11 mouse cellular contexts compared by ENCODE assay signal in genomic region chr3:37975194-37975756, GRCm38 (mm10).
DNase-seq lines count a peak whose midpoint lies in the region; ATAC-seq and TF ChIP-seq lines count a peak whose summit lies in the region.
"Had no signal": no experiment of that assay in that cellular context is flagged by ENCODE, and none has a peak within 500 bp of the region (broad histone marks: within the 10 kb centered on the region; RNA-seq: fewer than 3 reads in every experiment).

No protein-coding gene starts in this region.

- no peak overlapping the region for H3K27ac ChIP-seq in midbrain, embryonic 14.5 days (replicated peaks; ENCODE audit: low read depth, low read length)
- H3K27ac ChIP-seq in midbrain, postnatal 0 days (ENCODE audit: low read depth, low read length): no peak overlapping the region
- no peak overlapping the region for H3K27ac ChIP-seq in intestine, embryonic 14.5 days (ENCODE audit: low read depth)
- H3K27ac ChIP-seq in liver, embryonic 11.5 days (ENCODE audit: low read depth, low read length): no peak overlapping the region
- 0 out of 2 replicates have a peak overlapping the region, but pooled peaks have one; percentile 17 for H3K27ac ChIP-seq in stomach, embryonic 16.5 days (ENCODE audit: low read length)
- H3K27ac ChIP-seq: liver, embryonic 14.5 days had no signal

- 0 out of 2 replicates have a peak, but pooled peaks cover 6% of the 10 kb centered on the region for H3K27me3 ChIP-seq in midbrain, embryonic 14.5 days (ENCODE audit: control insufficient read depth, insufficient read depth, low read length)
- H3K27me3 ChIP-seq in midbrain, postnatal 0 days (ENCODE audit: insufficient read depth, low read length): no peaks in the 10 kb centered on the region
- H3K27me3 ChIP-seq in intestine, embryonic 14.5 days (replicated peaks; ENCODE audit: control insufficient read depth, insufficient read depth, low read length): no peaks in the 10 kb centered on the region
- no peaks in the 10 kb centered on the region for H3K27me3 ChIP-seq in liver, embryonic 11.5 days (replicated peaks; ENCODE audit: control insufficient read depth, insufficient read depth, low read length)
- no peaks in the 10 kb centered on the region for H3K27me3 ChIP-seq in stomach, embryonic 16.5 days (ENCODE audit: control insufficient read depth, insufficient read depth, low read length)

- H3K4me3 ChIP-seq in midbrain, embryonic 14.5 days (replicated peaks; ENCODE audit: low read depth, low read length): no peak overlapping the region
- no peak overlapping the region for H3K4me3 ChIP-seq in midbrain, postnatal 0 days (ENCODE audit: low read depth, low read length)
- no peak overlapping the region for H3K4me3 ChIP-seq in intestine, embryonic 14.5 days (ENCODE audit: low read depth, low read length)
- no peak overlapping the region for H3K4me3 ChIP-seq in liver, embryonic 11.5 days (ENCODE audit: low read depth, low read length)
- H3K4me3 ChIP-seq in stomach, embryonic 16.5 days (replicated peaks; ENCODE audit: low read length): no peak overlapping the region
- H3K4me3 ChIP-seq: erythroblast, embryonic 14.5 days had no signal

- peak; percentile 55 for DNase-seq in midbrain, embryonic 14.5 days
- no peak for DNase-seq in midbrain, postnatal 0 days (ENCODE audit: low spot score)
- DNase-seq in intestine, embryonic 14.5 days (ENCODE audit: low spot score): no peak
- DNase-seq in liver, embryonic 11.5 days (ENCODE audit: low spot score): no peak
- no peak for DNase-seq in adrenal gland, postnatal 10 days
- no peak for DNase-seq in urinary bladder, adult 2 months (ENCODE audit: low spot score)
- no peak for DNase-seq in natural killer cell, adult 2 months (ENCODE audit: low spot score in 2 of 2)

- no peak overlapping the region for H3K4me2 ChIP-seq in midbrain, embryonic 14.5 days (ENCODE audit: low read length)
- H3K4me2 ChIP-seq in midbrain, postnatal 0 days (ENCODE audit: low read depth, low read length, poor library complexity, severe bottlenecking): no peak overlapping the region
- no peak overlapping the region for H3K4me2 ChIP-seq in intestine, embryonic 14.5 days (ENCODE audit: low read length)
- H3K4me2 ChIP-seq in liver, embryonic 11.5 days: peak overlapping the region; percentile 0; the same call in 1 of the 2 replicates
- H3K4me2 ChIP-seq in stomach, embryonic 16.5 days (ENCODE audit: low read depth, low read length): no peak overlapping the region

- H3K9me3 ChIP-seq in midbrain, embryonic 14.5 days (ENCODE audit: control insufficient read depth, low read length): no peaks in the 10 kb centered on the region
- no peaks in the 10 kb centered on the region for H3K9me3 ChIP-seq in midbrain, postnatal 0 days (ENCODE audit: low read length)
- H3K9me3 ChIP-seq in intestine, embryonic 14.5 days (ENCODE audit: control insufficient read depth, low read length): no peaks in the 10 kb centered on the region
- H3K9me3 ChIP-seq in liver, embryonic 11.5 days (ENCODE audit: control insufficient read depth, low read length): no peaks in the 10 kb centered on the region
- H3K9me3 ChIP-seq in stomach, embryonic 16.5 days (replicated peaks; ENCODE audit: control insufficient read depth, low read length): no peaks in the 10 kb centered on the region

- H3K9ac ChIP-seq in midbrain, embryonic 14.5 days (replicated peaks; ENCODE audit: low read length): no peak overlapping the region
- H3K9ac ChIP-seq in midbrain, postnatal 0 days (replicated peaks; ENCODE audit: low read length, poor library complexity, severe bottlenecking): no peak overlapping the region
- no peak overlapping the region for H3K9ac ChIP-seq in intestine, embryonic 14.5 days (ENCODE audit: low read length)
- no peak overlapping the region for H3K9ac ChIP-seq in liver, embryonic 11.5 days (ENCODE audit: low read depth, low read length)
- H3K9ac ChIP-seq in stomach, embryonic 16.5 days (ENCODE audit: low read length): no peak overlapping the region
- H3K9ac ChIP-seq: liver, embryonic 14.5 days had no signal

- WGBS in midbrain, embryonic 14.5 days: 51% methylated on average over 11 of the region's 11 CpGs
- 45% methylated on average over 11 of the region's 11 CpGs for whole genome bisulfite sequencing in midbrain, postnatal 0 days
- 37% methylated on average over 11 of the region's 11 CpGs for WGBS in intestine, embryonic 14.5 days
- 17% methylated on average over 11 of the region's 11 CpGs for WGBS in liver, embryonic 11.5 days
- 37% methylated on average over 11 of the region's 11 CpGs for WGBS in stomach, embryonic 16.5 days

- ATAC-seq in midbrain, embryonic 14.5 days (ENCODE audit: low FRiP score, low TSS enrichment): no peak; the same call in 1 of the 2 replicates
- ATAC-seq in midbrain, postnatal 0 days (ENCODE audit: low FRiP score): no peak
- peak; percentile 40; the same call in 1 of the 2 replicates for ATAC-seq in intestine, embryonic 14.5 days (replicated peaks; ENCODE audit: low FRiP score, low TSS enrichment, low read depth)
- no peak for ATAC-seq in liver, embryonic 11.5 days (replicated peaks; ENCODE audit: low FRiP score)
- ATAC-seq in stomach, embryonic 16.5 days (ENCODE audit: insufficient read depth, low FRiP score): no peak; the same call in 1 of the 2 replicates
- ATAC-seq: activated CD4-positive, CD25-positive, alpha-beta regulatory T cell, adult 4 months had no signal

- no peaks in the 10 kb centered on the region for H3K36me3 ChIP-seq in midbrain, embryonic 14.5 days (ENCODE audit: control insufficient read depth, insufficient read depth, low read length)
- H3K36me3 ChIP-seq in midbrain, postnatal 0 days (ENCODE audit: insufficient read depth, low read length): no peaks in the 10 kb centered on the region
- no peaks in the 10 kb centered on the region for H3K36me3 ChIP-seq in intestine, embryonic 14.5 days (ENCODE audit: control insufficient read depth, insufficient read depth, low read length)
- H3K36me3 ChIP-seq in liver, embryonic 11.5 days (ENCODE audit: control insufficient read depth, insufficient read depth, low read length): no peaks in the 10 kb centered on the region
- no peaks in the 10 kb centered on the region for H3K36me3 ChIP-seq in stomach, embryonic 16.5 days (ENCODE audit: control insufficient read depth, insufficient read depth, low read length)

- TF ChIP-seq CTCF in midbrain, postnatal 0 days (IDR thresholded peaks at IDR 0.05): no peak

- peaks cover 4% of the 10 kb centered on the region; the same call in 1 of the 2 replicates for H3K4me1 ChIP-seq in midbrain, embryonic 14.5 days (ENCODE audit: control insufficient read depth, insufficient read depth, low read length)
- no peaks in the 10 kb centered on the region for H3K4me1 ChIP-seq in midbrain, postnatal 0 days (ENCODE audit: insufficient read depth, low read length)
- H3K4me1 ChIP-seq in intestine, embryonic 14.5 days (replicated peaks; ENCODE audit: control insufficient read depth, insufficient read depth, low read length): peaks cover 14% of the 10 kb centered on the region
- H3K4me1 ChIP-seq in liver, embryonic 11.5 days (replicated peaks; ENCODE audit: control insufficient read depth, insufficient read depth, low read length): peaks cover 3% of the 10 kb centered on the region
- H3K4me1 ChIP-seq in stomach, embryonic 16.5 days (ENCODE audit: control insufficient read depth, insufficient read depth, low read length): peaks cover 16% of the 10 kb centered on the region
